Mouse (Mus musculus): Measurements from ENCODE around the gene Cbx4.

DNA sequence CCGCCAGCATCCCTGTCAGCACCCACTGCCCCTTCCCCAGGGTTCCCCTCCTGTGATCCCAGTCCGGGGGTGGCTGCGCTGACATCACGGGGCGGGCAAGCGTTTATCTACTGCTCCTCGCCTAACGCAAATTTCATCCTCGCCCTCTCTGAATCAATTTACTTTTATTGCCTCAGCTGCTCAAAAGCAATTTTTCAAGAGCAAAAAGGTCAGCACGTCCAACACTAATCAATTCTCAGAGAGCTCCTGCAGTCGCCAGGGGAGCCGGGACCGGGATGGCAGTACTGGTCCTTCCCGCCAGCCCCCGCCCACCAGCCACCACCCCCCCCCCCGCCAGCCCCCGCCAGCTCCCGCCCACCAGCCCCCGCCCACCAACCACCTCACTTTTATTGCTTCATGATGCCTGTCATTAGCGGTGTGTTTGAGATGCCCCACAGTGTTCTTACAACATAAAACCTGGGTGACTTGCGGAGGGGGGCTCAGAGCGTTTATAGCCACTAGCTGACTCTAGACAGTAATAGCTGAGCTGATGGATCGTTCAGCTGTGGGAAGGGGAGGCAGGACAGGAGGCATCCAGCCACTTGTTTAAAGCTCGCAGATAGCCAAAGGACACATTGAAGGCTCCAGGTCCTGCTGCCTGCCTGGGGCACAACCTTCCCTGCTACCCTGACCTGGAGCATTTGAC, 44.2 kb upstream of the Cbx4 start:
- TF ChIP-seq CTCF (IDR thresholded peaks at IDR 0.05; ENCODE audit: control insufficient read depth, insufficient read depth, low read length) (no peak), POLR2A (IDR thresholded peaks at IDR 0.05; ENCODE audit: borderline replicate concordance, control insufficient read depth, low read depth, low read length) (no peak)
